9 mouse cellular contexts compared by ENCODE assay signal in the genomic region with DNA sequence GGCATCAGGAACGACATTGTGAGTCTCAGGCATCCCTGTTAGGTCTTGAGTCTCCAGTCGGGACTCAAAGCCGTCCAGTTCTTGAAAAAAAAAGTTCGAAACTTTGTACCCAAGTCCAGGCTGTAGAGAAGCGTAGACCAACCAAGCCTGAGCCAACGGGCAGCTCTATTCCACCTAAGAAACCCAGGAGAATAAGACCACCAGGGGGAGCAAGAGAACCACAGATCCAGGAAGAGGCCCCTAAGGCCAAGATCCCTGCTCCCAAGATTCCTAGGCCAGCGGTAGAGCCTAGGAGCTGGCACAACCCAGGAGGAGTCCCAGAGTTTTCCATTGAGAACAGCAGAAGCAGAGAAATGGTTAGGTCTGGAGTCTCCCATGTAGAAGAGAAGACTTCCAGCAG. TPM values are rescaled to one million over a fixed set of nuclear protein-coding genes. Genes with fewer than 3 reads are reported as not detected.
A peak's percentile ranks its signal among the peaks of the same experiment; 100 is the strongest.
DNase-seq lines count a peak whose midpoint lies in the region; ATAC-seq lines count a peak whose summit lies in the region.
"Had no signal": no experiment of that assay in that cellular context is flagged by ENCODE, and none has a peak within 500 bp of the region (broad histone marks: within the 10 kb centered on the region; RNA-seq: fewer than 3 reads in every experiment).

No protein-coding gene starts in this region.

- H3K4me3 ChIP-seq in forebrain, embryonic 11.5 days (ENCODE audit: low read depth, low read length): no peak overlapping the region
- no peak overlapping the region for H3K4me3 ChIP-seq in forebrain, embryonic 16.5 days (replicated peaks; ENCODE audit: low read length)
- H3K4me3 ChIP-seq: lung, embryonic 15.5 days had no signal

- 30% methylated on average over 7 of the region's 7 CpGs for WGBS in forebrain, embryonic 11.5 days
- 17% methylated on average over 7 of the region's 7 CpGs for WGBS in forebrain, embryonic 16.5 days

- H3K4me2 ChIP-seq in forebrain, embryonic 11.5 days (ENCODE audit: low read depth, low read length, severe bottlenecking): no peak overlapping the region
- H3K4me2 ChIP-seq in forebrain, embryonic 16.5 days (ENCODE audit: low read length): no peak overlapping the region
- H3K4me2 ChIP-seq: lung, embryonic 15.5 days had no signal

- H3K36me3 ChIP-seq in forebrain, embryonic 11.5 days (ENCODE audit: control insufficient read depth, insufficient read depth, low read length): no peaks in the 10 kb centered on the region
- H3K36me3 ChIP-seq in forebrain, embryonic 16.5 days (ENCODE audit: control insufficient read depth, insufficient read depth): no peaks in the 10 kb centered on the region
- H3K36me3 ChIP-seq in splenic B cell, adult 2 months (ENCODE audit: control insufficient read depth, insufficient read depth, low read length, poor library complexity, severe bottlenecking): no peaks in the 10 kb centered on the region
- H3K36me3 ChIP-seq: lung, embryonic 15.5 days had no signal

- H3K27ac ChIP-seq in forebrain, embryonic 11.5 days (ENCODE audit: low read depth, low read length): no peak overlapping the region
- H3K27ac ChIP-seq in forebrain, embryonic 16.5 days (ENCODE audit: low read length): no peak overlapping the region
- H3K27ac ChIP-seq: lung, embryonic 15.5 days had no signal

- ATAC-seq in forebrain, embryonic 11.5 days (replicated peaks; ENCODE audit: low FRiP score): no peak
- no peak for ATAC-seq in forebrain, embryonic 16.5 days
- ATAC-seq in megakaryocyte progenitor cell, adult 5-6 weeks (replicated peaks; ENCODE audit: poor library complexity): peak; percentile 61; the same call in 1 of the 2 replicates

- no peak overlapping the region for H3K9ac ChIP-seq in forebrain, embryonic 11.5 days (ENCODE audit: low read length)
- no peak overlapping the region for H3K9ac ChIP-seq in forebrain, embryonic 16.5 days (replicated peaks; ENCODE audit: low read depth, low read length)
- H3K9ac ChIP-seq: lung, embryonic 15.5 days had no signal

- H3K27me3 ChIP-seq in forebrain, embryonic 11.5 days (ENCODE audit: control insufficient read depth, insufficient read depth, low read length): peaks cover 19% of the 10 kb centered on the region
- H3K27me3 ChIP-seq in forebrain, embryonic 16.5 days (replicated peaks; ENCODE audit: control insufficient read depth, insufficient read depth, low read length): peaks cover 13% of the 10 kb centered on the region
- no peaks in the 10 kb centered on the region for H3K27me3 ChIP-seq in splenic B cell, adult 2 months (ENCODE audit: control insufficient read depth, insufficient read depth, low read length, poor library complexity, severe bottlenecking)

- peak; percentile 80 for DNase-seq in forebrain, embryonic 11.5 days (ENCODE audit: low spot score)
- DNase-seq in adrenal gland, postnatal 14 days: peak; percentile 85
- DNase-seq in embryo, embryonic 9.5 days (ENCODE audit: extremely low spot score): peak; percentile 79
- peak; percentile 84 for DNase-seq in heart, postnatal 4 days
- DNase-seq in layer of hippocampus, adult 9-10 months (ENCODE audit: low spot score): peak; percentile 75
- DNase-seq in splenic B cell, adult 2 months (ENCODE audit: low read depth, low spot score): peak; percentile 81

- H3K9me3 ChIP-seq in forebrain, embryonic 11.5 days (ENCODE audit: control insufficient read depth, low read length): no peaks in the 10 kb centered on the region; the same call in 1 of the 2 replicates
- H3K9me3 ChIP-seq in forebrain, embryonic 16.5 days (ENCODE audit: control insufficient read depth, low read length): no peaks in the 10 kb centered on the region
- H3K9me3 ChIP-seq: lung, embryonic 15.5 days had no signal

- no peaks in the 10 kb centered on the region for H3K4me1 ChIP-seq in forebrain, embryonic 11.5 days (replicated peaks; ENCODE audit: control insufficient read depth, insufficient read depth, low read length)
- H3K4me1 ChIP-seq in forebrain, embryonic 16.5 days (replicated peaks; ENCODE audit: control insufficient read depth, insufficient read depth, low read length): peaks cover 4% of the 10 kb centered on the region; the same call in 1 of the 2 replicates
- H3K4me1 ChIP-seq: lung, embryonic 15.5 days had no signal

RNA-seq across cellular contexts. Expression of gene Mei1, which starts 4.3 kb away (rescaled TPM):
- not detected in 2 replicates for polyA plus RNA-seq in forebrain, embryonic 11.5 days (2014; fragmentation: Nextera tagmentation; extraction: Ambion mirVana)
- polyA plus RNA-seq in forebrain, embryonic 16.5 days (2015; fragmentation: Nextera tagmentation; extraction: Ambion mirVana): not detected in 2 replicates
- 1.8 and 2.1 TPM in 2 replicates for total RNA-seq in adrenal gland, postnatal 14 days (2021)
- not detected for total RNA-seq in heart, postnatal 4 days (2021)
- total RNA-seq in megakaryocyte progenitor cell, adult 5-6 weeks (2015): not detected in 2 replicates
- total RNA-seq in megakaryocyte progenitor cell, adult 5-6 weeks (2017): not detected in 2 replicates

RNA-seq across cellular contexts. Expression of gene 4930407I10Rik, which starts 6.6 kb away (rescaled TPM):
- not detected in 2 replicates for polyA plus RNA-seq in forebrain, embryonic 11.5 days (2014; fragmentation: Nextera tagmentation; extraction: Ambion mirVana)
- polyA plus RNA-seq in forebrain, embryonic 16.5 days (2015; fragmentation: Nextera tagmentation; extraction: Ambion mirVana): not detected in 2 replicates
- not detected in 2 replicates for total RNA-seq in adrenal gland, postnatal 14 days (2021)
- total RNA-seq in heart, postnatal 4 days (2021): not detected
- total RNA-seq in megakaryocyte progenitor cell, adult 5-6 weeks (2015): not detected in 2 replicates
- total RNA-seq in megakaryocyte progenitor cell, adult 5-6 weeks (2017): not detected in 2 replicates
- polyA plus RNA-seq: lung, embryonic 15.5 days had no signal

RNA-seq across cellular contexts. Expression of gene Snu13, which starts 18.1 kb away (rescaled TPM):
- 289 and 308 TPM in 2 replicates for polyA plus RNA-seq in forebrain, embryonic 11.5 days (2014; fragmentation: Nextera tagmentation; extraction: Ambion mirVana)
- 284 and 285 TPM in 2 replicates for polyA plus RNA-seq in forebrain, embryonic 16.5 days (2015; fragmentation: Nextera tagmentation; extraction: Ambion mirVana)
- total RNA-seq in adrenal gland, postnatal 14 days (2021): 79.0 and 82.3 TPM in 2 replicates
- 10 to 100 TPM; 63.4 to 69.5 TPM for total RNA-seq in heart, postnatal 4 days (2021)
- 235 and 245 TPM in 2 replicates for total RNA-seq in megakaryocyte progenitor cell, adult 5-6 weeks (2015)
- total RNA-seq in megakaryocyte progenitor cell, adult 5-6 weeks (2017): 201 and 202 TPM in 2 replicates

RNA-seq across cellular contexts. Expression of gene Desi1, which starts 31.8 kb away (rescaled TPM):
- 40.3 and 45.1 TPM in 2 replicates for polyA plus RNA-seq in forebrain, embryonic 11.5 days (2014; fragmentation: Nextera tagmentation; extraction: Ambion mirVana)
- polyA plus RNA-seq in forebrain, embryonic 16.5 days (2015; fragmentation: Nextera tagmentation; extraction: Ambion mirVana): 45.4 and 47.4 TPM in 2 replicates
- 68.4 and 74.8 TPM in 2 replicates for total RNA-seq in adrenal gland, postnatal 14 days (2021)
- total RNA-seq in heart, postnatal 4 days (2021): 10 to 100 TPM; 27.1 to 27.4 TPM
- total RNA-seq in megakaryocyte progenitor cell, adult 5-6 weeks (2015): 32.6 and 38.4 TPM in 2 replicates
- 7.1 and 9.2 TPM in 2 replicates for total RNA-seq in megakaryocyte progenitor cell, adult 5-6 weeks (2017)
